Mouse (Mus musculus): ENCODE data around the gene Mroh8.
"Not testable (repeated sequence)": the region's sequence is repeated elsewhere in the genome, so short reads cannot be mapped to it uniquely, and the experiment has no call there.

Gene Mroh8

GRCm38 (mm10) chr2:157288996-157289395 is 9.6 kb upstream of the Mroh8 start:
- DNase-seq (ENCODE audit: low read depth, low spot score) = no peak

DNA sequence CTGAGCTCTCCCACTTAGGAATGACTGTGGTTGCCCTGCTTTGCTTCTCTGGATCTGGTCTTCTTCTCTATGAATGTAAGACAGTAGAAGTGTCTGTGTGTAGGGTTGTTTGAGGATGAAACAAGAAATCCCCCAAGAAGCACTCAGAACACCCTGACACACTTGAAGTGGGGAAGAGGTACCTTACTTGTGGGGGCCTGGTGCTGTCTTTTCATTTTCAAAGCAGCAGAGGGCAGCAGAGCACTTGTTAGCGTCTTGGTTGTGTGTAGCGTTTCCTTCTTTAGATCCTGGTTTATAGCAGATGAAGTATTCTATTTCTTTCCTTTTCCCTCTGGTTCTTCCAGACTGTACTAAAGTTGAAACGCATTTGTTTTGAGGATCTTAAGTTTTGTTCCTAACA is 8.2 kb upstream of the Mroh8 start:
- peak; percentile 83 for DNase-seq (ENCODE audit: low read depth, low spot score)

DNA sequence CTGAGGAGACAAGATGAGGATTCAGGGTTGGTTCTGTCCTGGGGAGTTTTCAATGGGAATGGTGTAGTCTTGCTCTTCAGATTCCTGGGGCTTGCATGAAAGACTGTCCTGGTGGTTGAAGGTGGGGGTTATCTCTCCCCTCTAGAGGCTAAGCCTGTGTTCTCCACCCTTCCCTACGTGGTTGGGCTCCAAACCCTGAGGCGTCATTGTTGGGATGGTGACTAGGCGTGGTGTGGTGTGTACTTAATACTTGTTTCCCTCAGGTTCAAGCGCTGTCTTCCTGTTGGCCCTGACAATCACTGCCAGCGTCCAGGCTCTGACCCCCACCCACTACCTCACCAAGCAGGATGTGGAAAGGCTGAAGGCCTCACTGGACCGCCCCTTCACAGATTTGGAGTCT is 4.0 kb upstream of the Mroh8 start:
- DNase-seq (ENCODE audit: low read depth, low spot score) = no peak

- peak; percentile 97 for DNase-seq (ENCODE audit: low read depth, low spot score)
Observed at GRCm38 (mm10) chr2:157278717-157279415, 483 bp downstream of the Mroh8 start, which contains the start of gene Rpn2. Gene Rpn2 (plus strand): TSS chr2:157279017.

GRCm38 (mm10) chr2:157263832-157264231 is 15.5 kb downstream of the Mroh8 start:
- no peak for DNase-seq (ENCODE audit: low read depth, low spot score)

GRCm38 (mm10) chr2:157263101-157263500 is 16.2 kb downstream of the Mroh8 start:
- DNase-seq (ENCODE audit: low read depth, low spot score) = peak; percentile 8

DNA sequence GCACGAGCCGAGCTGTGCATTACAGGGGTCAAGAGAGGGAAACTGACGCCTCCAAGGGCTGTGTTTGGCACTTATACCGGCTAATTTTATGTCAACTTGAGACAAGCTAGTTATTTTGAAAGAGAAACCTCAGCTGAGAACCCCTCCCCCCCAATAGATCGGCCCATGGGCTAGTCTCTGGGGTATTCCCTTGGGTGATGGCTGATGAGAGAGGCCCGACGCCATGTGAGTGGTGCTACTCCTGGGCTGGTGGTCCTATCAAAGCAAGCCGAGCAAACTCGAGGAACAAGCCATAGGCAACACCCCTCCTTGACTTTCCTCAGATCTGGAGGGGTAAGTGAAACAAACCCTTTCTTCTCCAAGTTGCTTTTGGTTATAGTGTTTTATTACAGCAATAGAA is 16.8 kb downstream of the Mroh8 start:
- no peak for DNase-seq (ENCODE audit: low read depth, low spot score)

DNA sequence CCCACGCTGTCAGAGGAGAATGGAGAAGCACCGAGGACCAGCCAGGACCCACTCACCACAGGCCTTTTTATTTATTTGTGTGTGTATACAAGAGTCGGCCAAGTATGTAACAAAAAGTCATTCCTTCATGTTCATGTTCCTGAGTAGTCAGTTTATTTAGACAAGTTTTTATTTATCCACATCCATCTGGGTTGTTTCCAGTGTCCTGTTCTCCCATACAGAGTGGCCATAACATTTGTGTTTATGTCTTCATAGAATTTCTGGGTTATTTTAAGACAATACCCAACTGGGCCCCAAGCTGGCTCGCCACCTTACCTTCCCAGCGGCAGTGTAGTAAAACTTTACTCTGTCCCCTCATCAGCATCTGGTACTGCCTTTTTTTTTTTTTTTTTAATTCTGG is 17.4 kb downstream of the Mroh8 start:
- DNase-seq (ENCODE audit: low read depth, low spot score) = no peak

GRCm38 (mm10) chr2:157259720-157260119 is 19.6 kb downstream of the Mroh8 start:
- peak; percentile 76 for DNase-seq (ENCODE audit: low read depth, low spot score)

DNA sequence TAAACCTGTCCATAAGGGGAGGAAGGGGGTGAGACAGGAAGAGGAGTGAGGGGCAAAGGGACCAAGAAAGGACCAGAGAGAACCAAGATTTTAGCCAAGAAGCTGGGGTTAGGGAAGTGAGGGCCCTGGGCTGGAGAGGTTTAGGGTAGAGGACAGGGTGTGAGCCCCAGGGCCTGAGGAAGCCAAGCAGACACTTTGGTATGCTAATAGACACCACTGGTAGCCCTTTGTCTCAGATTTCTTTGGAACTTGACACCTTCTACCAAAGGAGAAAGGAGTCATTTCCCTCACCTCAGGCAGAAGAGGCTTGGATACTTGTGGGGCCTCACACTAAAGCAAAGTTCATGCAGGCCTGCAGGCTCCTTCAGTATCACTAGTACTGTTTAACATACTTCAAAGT is 31.2 kb downstream of the Mroh8 start:
- no peak for DNase-seq (ENCODE audit: low read depth, low spot score)

DNA sequence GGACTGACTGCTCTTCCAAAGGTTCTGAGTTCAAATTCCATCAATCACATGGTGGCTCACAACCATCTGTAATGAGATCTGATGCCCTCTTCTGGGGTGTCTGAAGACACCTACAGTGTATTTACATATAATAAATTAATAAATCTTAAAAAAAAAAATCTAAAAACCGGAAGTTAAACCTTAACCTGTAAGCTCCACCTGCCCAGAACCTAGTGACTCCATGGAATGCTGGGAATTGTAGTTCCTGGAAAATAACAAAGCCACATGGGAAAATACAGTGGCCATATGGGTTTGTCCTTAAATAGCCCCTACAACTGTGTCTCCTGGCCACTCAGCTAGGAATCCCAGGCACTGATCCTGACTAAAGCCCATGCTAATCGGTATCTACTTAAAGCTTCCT is 33.7 kb downstream of the Mroh8 start:
- peak; percentile 21 for DNase-seq (ENCODE audit: low read depth, low spot score)

DNA sequence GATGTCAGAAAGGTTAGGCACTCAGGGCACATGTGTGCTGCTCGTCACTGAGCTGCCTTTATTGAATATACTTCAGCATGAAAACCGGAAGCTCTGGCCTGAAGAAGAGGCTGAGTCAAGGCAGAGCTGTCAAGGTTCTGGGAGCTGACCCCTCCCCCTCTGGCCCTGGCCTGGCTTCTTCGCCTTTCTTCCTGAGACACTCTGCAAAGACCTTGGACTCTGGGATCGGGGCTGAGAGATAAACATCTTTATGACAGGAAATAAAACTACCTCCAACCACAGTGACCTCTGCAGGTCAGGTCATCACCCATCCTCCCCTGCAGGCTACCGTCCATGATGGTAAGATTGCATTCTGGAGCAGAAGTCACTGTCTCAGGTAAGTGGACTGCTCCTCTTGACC is 34.3 kb downstream of the Mroh8 start:
- no peak for DNase-seq (ENCODE audit: low read depth, low spot score)

DNA sequence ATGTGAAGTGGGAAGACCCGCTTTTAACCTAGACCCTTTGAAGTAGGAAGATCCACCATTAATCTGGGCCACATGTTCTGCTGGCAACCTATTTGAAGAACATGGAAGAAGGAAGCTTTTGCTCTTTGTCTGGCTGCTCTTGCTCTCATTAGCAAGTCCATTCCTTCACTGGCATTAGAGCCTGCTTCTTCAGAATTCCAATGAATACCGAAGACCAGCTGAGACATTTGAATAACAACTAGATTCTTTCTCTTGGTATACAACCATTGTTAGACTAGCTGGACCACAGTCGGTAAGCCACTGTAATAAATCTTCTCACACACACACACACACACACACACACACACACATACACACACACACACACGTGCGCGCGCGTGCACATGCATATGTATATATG is 43.4 kb downstream of the Mroh8 start:
- no peak for DNase-seq (ENCODE audit: low read depth, low spot score)

GRCm38 (mm10) chr2:157221916-157222315 is 57.4 kb downstream of the Mroh8 start:
- not testable (repeated sequence) for DNase-seq (ENCODE audit: low read depth, low spot score)

- no peak for DNase-seq (ENCODE audit: low read depth, low spot score)
Observed at GRCm38 (mm10) chr2:157220108-157220507, 59.2 kb downstream of the Mroh8 start.

GRCm38 (mm10) chr2:157211731-157212130 is 67.6 kb downstream of the Mroh8 start:
- no peak for DNase-seq (ENCODE audit: low read depth, low spot score)

DNA sequence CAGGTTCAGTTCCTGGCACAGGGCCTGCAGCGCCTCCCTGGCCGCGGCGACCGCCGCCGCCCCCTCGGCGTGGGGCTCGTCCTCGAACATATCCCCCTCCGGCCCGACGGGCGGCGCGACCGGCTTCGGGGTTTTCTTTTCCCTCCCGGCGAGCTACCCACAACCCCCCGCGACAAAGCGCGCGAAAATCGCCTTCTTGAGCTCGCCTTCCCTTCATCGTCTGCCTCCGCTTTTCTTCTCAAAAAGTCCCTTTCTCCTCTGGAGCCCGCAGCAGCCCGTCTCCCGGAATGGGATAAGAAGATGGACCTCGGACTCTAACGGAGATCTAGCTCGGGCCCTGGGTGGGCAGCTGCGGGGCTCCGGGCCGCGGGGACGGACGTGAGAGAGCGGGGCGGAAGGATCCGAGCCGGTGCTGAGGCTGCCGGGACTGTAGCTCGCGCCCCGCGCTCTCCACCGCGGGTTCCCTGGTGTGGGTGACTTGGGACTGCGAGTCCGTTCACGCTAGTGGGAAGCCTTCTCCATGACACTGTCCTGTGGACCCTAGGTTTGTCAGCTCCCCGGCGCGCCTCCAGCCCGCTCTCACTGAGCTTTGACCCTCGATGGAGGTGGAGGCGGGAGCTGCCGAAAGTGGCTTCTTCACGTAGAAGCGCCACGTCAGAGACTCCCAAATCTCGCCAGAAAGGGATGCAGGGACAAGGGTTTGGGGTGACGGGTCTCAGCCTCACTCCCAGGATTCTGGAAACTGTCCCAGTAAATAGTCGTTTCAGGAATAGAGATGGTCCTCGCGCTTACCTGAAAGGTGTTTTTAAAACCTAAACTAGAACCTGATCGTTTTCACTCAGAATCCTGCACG is 74.8 kb downstream of the Mroh8 start, which contains the start of gene Rbl1:
Rbl1 (minus strand) TSS at position 169 of the 853 bp plus-strand sequence.
- peak; percentile 96 for DNase-seq (ENCODE audit: low read depth, low spot score)

- DNase-seq (ENCODE audit: low read depth, low spot score) = peak; percentile 19
Observed at GRCm38 (mm10) chr2:157203459-157204365, 75.6 kb downstream of the Mroh8 start.

- no peak for DNase-seq (ENCODE audit: low read depth, low spot score)
Observed at GRCm38 (mm10) chr2:157203026-157203425, 76.3 kb downstream of the Mroh8 start.

GRCm38 (mm10) chr2:157202361-157202760 is 77.0 kb downstream of the Mroh8 start:
- no peak for DNase-seq (ENCODE audit: low read depth, low spot score)

GRCm38 (mm10) chr2:157201081-157201830 is 78.1 kb downstream of the Mroh8 start:
- DNase-seq (ENCODE audit: low read depth, low spot score) = peak; percentile 27

All from brain, adult 2 months (tissue).